Mouse (Mus musculus): ENCODE results near the gene Commd6.

- TF ChIP-seq CTCF (IDR thresholded peaks at IDR 0.05; ENCODE audit: low read depth, low read length) (no peak), GATA1 (IDR thresholded peaks at IDR 0.05; ENCODE audit: borderline replicate concordance, low read length) (no peak), TAL1 (conservative IDR thresholded peaks at IDR 0.05; ENCODE audit: low read depth, low read length) (no peak)
Measured at GRCm38 (mm10) chr14:101595301-101596080, 45.0 kb downstream of the Commd6 start.
